Mouse (Mus musculus): ENCODE measurements around the gene Caly. TPM values are rescaled to one million over a fixed set of nuclear protein-coding genes. Genes with fewer than 3 reads are reported as not detected.

The Caly gene
- polyA plus RNA-seq, 1 experiment from 2014 or later = 7.2 TPM

DNA sequence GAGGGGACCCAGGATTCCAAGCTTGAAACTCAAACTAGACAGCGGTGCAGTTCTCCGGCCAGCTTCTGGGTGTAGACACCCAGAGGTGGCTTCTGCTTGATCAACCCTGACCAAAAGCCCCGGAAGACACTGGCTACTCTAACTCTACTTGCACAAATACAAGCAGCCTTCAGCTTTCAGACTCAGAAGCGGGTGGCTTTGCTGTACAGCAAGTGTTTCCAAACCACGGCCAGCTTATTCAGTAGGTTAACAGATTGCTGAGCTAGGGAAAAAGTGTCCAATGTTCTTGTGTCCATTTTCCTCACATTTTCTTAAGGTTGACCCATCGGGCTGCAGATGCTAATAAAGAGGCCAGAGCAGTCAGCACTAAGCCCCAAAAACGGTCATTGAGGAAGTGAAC, 23.8 kb downstream of the Caly start:
- H3K36me3 ChIP-seq (ENCODE audit: control insufficient read depth, insufficient read depth, low read length) = no peaks in the 10 kb centered on the region
- H3K4me1 ChIP-seq (replicated peaks; ENCODE audit: control insufficient read depth, insufficient read depth, low read length) = peaks cover 23% of the 10 kb centered on the region
- H3K9ac ChIP-seq (ENCODE audit: low read length) = peak overlapping the region; percentile 54
- 8% methylated on average over 7 of the region's 7 CpGs for WGBS
- no peaks in the 10 kb centered on the region for H3K9me3 ChIP-seq (ENCODE audit: control insufficient read depth, low read length)
- H3K4me2 ChIP-seq (ENCODE audit: low read depth, low read length, severe bottlenecking) = peak overlapping the region; percentile 64
- ATAC-seq (replicated peaks; ENCODE audit: low FRiP score) = no peak
- peak overlapping the region; percentile 52 for H3K27ac ChIP-seq (ENCODE audit: low read depth, low read length)
- peak overlapping the region; percentile 31 for H3K4me3 ChIP-seq (ENCODE audit: low read depth, low read length)
- DNase-seq (ENCODE audit: low spot score) = no peak
- H3K27me3 ChIP-seq (ENCODE audit: control insufficient read depth, insufficient read depth, low read length) = peaks cover 54% of the 10 kb centered on the region

DNA sequence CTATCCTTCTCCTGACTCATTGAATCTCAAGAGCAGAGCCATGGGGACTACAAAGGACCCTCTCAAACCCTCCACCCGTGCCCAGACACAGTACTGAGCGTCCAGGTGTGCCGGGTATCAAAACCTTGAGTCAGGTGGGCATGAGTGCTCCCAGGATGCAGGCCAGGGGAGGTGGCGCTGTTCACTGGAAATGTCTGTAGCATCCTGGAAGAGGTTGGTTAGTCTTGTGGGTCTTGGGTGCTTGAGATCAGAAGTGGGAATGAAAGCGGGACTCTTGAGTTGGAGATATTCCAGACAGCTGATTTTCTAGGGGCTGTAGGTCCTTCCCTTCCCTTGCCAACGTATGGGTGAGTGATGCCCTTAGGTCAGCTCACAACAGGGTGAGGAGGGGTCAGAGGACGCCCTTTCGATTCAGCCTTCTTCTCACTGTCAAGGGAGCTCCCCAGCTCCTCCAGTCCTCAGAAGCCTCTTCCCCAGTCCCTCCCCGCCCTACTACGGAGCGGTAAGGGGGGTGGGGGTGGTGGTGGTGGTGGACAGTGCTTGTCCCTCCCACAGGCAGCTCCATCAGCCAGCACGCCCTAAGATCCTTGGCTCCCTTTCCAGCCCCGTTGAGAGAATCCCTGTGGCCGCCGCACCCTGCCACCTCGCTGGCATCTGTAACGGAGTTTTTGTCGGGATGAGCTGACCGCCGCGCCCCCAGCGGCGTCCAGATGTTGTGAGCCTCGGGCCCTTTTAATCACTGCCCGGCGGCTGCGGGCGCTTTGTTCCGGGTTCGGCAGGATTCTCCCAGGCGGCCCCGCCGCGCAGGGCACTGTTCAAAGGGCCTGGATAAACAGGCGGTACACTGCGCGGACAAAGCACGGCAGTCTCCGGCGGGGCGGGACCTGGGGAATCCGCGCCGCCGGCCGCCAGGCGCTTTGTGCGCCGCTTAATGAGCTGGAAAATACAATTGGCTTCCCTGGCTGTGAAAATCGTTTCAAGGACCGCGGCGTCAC, 24.6 kb downstream of the Caly start:
- no peaks in the 10 kb centered on the region for H3K9me3 ChIP-seq (ENCODE audit: control insufficient read depth, low read length)
- H3K4me1 ChIP-seq (replicated peaks; ENCODE audit: control insufficient read depth, insufficient read depth, low read length) = peaks cover 23% of the 10 kb centered on the region
- H3K9ac ChIP-seq (ENCODE audit: low read length) = peak overlapping the region; percentile 54
- ATAC-seq (replicated peaks; ENCODE audit: low FRiP score) (peak; percentile 80), DNase-seq (ENCODE audit: low spot score) (peak; percentile 94)
- 2% methylated on average over 53 of the region's 53 CpGs for WGBS
- H3K4me2 ChIP-seq (ENCODE audit: low read depth, low read length, severe bottlenecking) = peak overlapping the region; percentile 64
- peak overlapping the region; percentile 31 for H3K4me3 ChIP-seq (ENCODE audit: low read depth, low read length)
- no peaks in the 10 kb centered on the region for H3K36me3 ChIP-seq (ENCODE audit: control insufficient read depth, insufficient read depth, low read length)
- peaks cover 57% of the 10 kb centered on the region for H3K27me3 ChIP-seq (ENCODE audit: control insufficient read depth, insufficient read depth, low read length)
- H3K27ac ChIP-seq (ENCODE audit: low read depth, low read length) = peak overlapping the region; percentile 52

DNA sequence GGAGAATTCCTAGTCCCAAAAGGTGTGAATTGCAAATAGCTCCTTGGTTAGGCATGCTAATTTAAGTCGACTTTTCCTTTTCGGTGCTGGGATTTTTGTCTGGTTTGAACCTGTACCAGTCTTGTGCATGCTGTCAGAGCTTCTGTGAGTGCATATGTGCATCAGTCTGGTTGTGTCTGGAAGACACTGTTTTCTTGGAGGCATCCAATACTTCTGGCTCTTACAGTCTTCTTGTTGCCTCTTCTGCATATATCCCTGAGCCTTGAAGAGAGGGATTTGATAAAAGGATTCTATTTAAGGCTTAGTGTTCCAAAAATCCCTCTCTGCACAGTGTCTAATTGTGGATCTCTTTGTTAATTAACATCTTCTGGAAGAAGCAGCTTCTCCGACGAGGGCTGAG, 28.2 kb downstream of the Caly start:
- DNase-seq (ENCODE audit: low spot score) (no peak), ATAC-seq (replicated peaks; ENCODE audit: low FRiP score) (no peak)
- no peak overlapping the region for H3K9ac ChIP-seq (ENCODE audit: low read length)
- peaks cover 75% of the 10 kb centered on the region for H3K27me3 ChIP-seq (ENCODE audit: control insufficient read depth, insufficient read depth, low read length)
- no peak overlapping the region for H3K27ac ChIP-seq (ENCODE audit: low read depth, low read length)
- 75% methylated on average over 4 of the region's 4 CpGs for WGBS
- H3K36me3 ChIP-seq (ENCODE audit: control insufficient read depth, insufficient read depth, low read length) = no peaks in the 10 kb centered on the region
- H3K4me1 ChIP-seq (replicated peaks; ENCODE audit: control insufficient read depth, insufficient read depth, low read length) = peaks cover 14% of the 10 kb centered on the region
- H3K9me3 ChIP-seq (ENCODE audit: control insufficient read depth, low read length) = no peaks in the 10 kb centered on the region
- H3K4me3 ChIP-seq (ENCODE audit: low read depth, low read length) = no peak overlapping the region
- H3K4me2 ChIP-seq (ENCODE audit: low read depth, low read length, severe bottlenecking) = no peak overlapping the region

DNA sequence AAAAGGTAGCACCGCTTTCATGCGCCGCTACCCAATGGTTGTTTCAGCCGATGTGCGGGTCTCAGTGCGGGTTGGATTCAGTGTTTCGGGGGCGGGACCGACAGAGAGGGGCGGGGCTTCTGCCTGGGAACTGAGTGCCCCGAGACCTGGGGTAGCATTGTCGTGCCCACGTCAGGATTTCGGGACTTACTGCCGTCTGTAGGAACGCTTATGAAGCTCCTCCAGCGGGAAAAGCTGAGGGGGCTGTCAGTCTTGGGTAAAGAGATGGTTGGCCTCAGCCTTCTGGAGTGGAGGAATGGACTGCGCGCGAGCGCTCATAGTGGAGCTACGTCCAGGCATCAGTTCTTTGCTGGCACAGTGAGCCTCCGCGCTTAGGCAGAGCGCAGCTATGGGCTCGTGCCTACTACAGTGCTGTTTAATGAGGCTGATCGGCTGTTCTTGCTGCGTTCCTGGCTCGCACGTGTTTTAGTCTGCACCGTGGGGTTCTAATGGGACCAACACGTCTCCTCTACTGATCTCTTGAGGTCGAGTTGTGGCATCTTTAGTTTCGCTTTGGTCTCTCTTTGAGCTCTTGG, 33.1 kb downstream of the Caly start:
- Histone ChIP-seq H3K9ac (ENCODE audit: low read length) (no peak overlapping the region), H3K27ac (ENCODE audit: low read depth, low read length) (no peak overlapping the region), H3K4me2 (ENCODE audit: low read depth, low read length, severe bottlenecking) (peak overlapping the region; percentile 44), H3K36me3 (ENCODE audit: control insufficient read depth, insufficient read depth, low read length) (no peaks in the 10 kb centered on the region), H3K9me3 (ENCODE audit: control insufficient read depth, low read length) (no peaks in the 10 kb centered on the region), H3K4me1 (replicated peaks; ENCODE audit: control insufficient read depth, insufficient read depth, low read length) (peaks cover 17% of the 10 kb centered on the region; the same call in 1 of the 2 replicates), H3K27me3 (ENCODE audit: control insufficient read depth, insufficient read depth, low read length) (peaks cover 88% of the 10 kb centered on the region), H3K4me3 (ENCODE audit: low read depth, low read length) (peak overlapping the region; percentile 31)
- ATAC-seq (replicated peaks; ENCODE audit: low FRiP score) (peak; percentile 71), DNase-seq (ENCODE audit: low spot score) (peak; percentile 71)
- whole genome bisulfite sequencing = under 1% methylated on average over 34 of the region's 34 CpGs

DNA sequence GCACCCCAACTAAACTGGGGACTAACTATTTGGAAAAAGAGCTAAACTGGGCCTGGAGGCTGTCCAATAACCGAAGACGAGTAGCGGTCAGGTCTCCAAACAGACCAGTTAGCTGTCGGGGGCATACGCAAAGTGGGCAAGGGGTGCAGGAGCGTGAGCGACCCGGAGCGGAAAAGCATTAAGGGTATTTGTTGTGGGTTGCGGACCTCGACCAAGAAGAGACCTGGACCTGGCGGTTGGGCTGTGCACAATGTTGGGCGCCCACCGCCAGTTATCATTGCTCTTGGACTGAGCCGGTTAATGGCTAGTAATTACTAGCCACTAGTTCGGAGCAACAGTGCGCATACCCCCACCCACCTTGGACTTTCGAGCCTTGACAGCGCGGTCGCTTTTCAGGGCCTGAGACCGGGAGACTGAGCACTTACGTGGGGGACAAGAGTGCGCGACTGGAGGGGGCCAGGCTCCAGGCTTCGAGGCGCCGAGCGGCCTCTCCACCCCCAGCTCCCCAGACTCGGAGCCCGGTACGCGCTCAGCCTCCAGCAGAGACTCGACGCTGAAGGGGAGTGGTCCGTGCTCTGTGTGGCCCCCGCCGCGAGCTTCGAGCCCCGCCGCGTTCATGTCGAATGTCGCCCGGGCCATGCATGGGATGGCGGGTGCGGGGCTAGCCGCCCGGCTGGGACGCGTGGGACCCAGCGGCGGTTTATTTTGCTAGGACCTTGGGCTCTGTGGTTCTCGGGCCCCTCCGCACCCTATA, 33.8 kb downstream of the Caly start, which contains the start of gene Msx3:
Msx3 (minus strand) TSS at position 729 of the 754 bp plus-strand sequence.
- peak within 1 kb of the TSS; percentile 44 for H3K4me2 ChIP-seq (ENCODE audit: low read depth, low read length, severe bottlenecking)
- DNase-seq (ENCODE audit: low spot score) = peak; percentile 60
- H3K4me3 ChIP-seq (ENCODE audit: low read depth, low read length) = peak within 1 kb of the TSS; percentile 31
- peaks cover 17% of the 10 kb centered on the region; the same call in 1 of the 2 replicates for H3K4me1 ChIP-seq (replicated peaks; ENCODE audit: control insufficient read depth, insufficient read depth, low read length)
- H3K36me3 ChIP-seq (ENCODE audit: control insufficient read depth, insufficient read depth, low read length) = no peaks in the 10 kb centered on the region
- under 1% methylated on average over 56 of the region's 56 CpGs for WGBS
- no peaks in the 10 kb centered on the region for H3K9me3 ChIP-seq (ENCODE audit: control insufficient read depth, low read length)
- no peak within 1 kb of the TSS for H3K27ac ChIP-seq (ENCODE audit: low read depth, low read length)
- peak; percentile 53 for ATAC-seq (replicated peaks; ENCODE audit: low FRiP score)
- H3K9ac ChIP-seq (ENCODE audit: low read length) = peak within 1 kb of the TSS; percentile 17; the same call in 1 of the 2 replicates
- peaks cover 85% of the 10 kb centered on the region for H3K27me3 ChIP-seq (ENCODE audit: control insufficient read depth, insufficient read depth, low read length)

DNA sequence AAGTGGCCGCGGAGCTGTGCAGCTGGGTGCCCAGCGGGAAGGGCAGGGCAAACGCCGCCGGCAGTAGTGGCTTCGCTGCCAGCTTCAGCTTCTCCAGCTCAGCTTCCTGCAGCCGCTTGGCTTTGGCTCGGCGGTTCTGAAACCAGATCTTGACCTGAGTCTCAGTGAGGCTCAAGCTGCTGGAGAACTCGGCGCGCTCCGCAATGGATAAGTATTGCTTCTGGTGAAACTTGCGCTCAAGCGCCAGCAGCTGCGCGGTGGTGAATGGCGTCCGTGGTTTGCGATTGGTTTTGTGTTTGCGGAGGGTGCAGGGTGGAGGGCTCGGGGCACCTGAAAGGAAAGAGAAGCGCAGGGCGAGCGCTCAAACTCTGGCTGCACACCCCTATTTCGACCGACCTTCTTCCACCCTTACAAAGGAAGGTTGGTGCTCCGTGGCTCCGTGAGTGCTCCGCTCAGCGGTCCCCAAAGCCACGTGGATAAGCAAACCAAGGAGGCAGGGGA, 34.5 kb downstream of the Caly start:
- peak overlapping the region; percentile 44 for H3K4me2 ChIP-seq (ENCODE audit: low read depth, low read length, severe bottlenecking)
- DNase-seq (ENCODE audit: low spot score) = peak; percentile 70
- H3K4me3 ChIP-seq (ENCODE audit: low read depth, low read length) = peak overlapping the region; percentile 31
- no peaks in the 10 kb centered on the region for H3K9me3 ChIP-seq (ENCODE audit: control insufficient read depth, low read length)
- H3K36me3 ChIP-seq (ENCODE audit: control insufficient read depth, insufficient read depth, low read length) = no peaks in the 10 kb centered on the region
- peak overlapping the region; percentile 17; the same call in 1 of the 2 replicates for H3K9ac ChIP-seq (ENCODE audit: low read length)
- peaks cover 81% of the 10 kb centered on the region for H3K27me3 ChIP-seq (ENCODE audit: control insufficient read depth, insufficient read depth, low read length)
- ATAC-seq (replicated peaks; ENCODE audit: low FRiP score) = no peak; the same call in 1 of the 2 replicates
- H3K27ac ChIP-seq (ENCODE audit: low read depth, low read length) = no peak overlapping the region
- H3K4me1 ChIP-seq (replicated peaks; ENCODE audit: control insufficient read depth, insufficient read depth, low read length) = peaks cover 17% of the 10 kb centered on the region; the same call in 1 of the 2 replicates
- WGBS = under 1% methylated on average over 33 of the region's 33 CpGs

DNA sequence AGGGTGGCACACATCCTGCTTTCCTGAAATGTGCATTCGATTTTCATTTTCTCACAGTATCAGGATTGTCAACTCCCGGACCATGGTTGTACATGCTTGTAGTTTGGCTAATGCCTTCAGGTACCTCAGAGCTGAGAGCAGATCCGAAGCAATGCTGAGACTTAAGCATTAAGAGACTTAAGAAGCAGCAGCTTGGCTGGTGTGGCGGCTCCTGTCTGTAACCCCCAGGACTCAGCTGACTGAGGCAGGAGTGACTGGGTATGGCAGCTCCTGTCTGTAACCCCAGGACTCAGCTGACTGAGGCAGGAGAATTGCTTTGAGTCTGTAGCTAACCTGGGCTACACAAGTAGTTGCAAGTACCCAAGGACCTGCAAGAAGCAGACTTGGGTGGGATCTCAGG, 36.8 kb downstream of the Caly start:
- 74% methylated on average over 4 of the region's 4 CpGs for WGBS
- no peaks in the 10 kb centered on the region for H3K36me3 ChIP-seq (ENCODE audit: control insufficient read depth, insufficient read depth, low read length)
- H3K4me3 ChIP-seq (ENCODE audit: low read depth, low read length) = no peak overlapping the region
- no peak overlapping the region for H3K4me2 ChIP-seq (ENCODE audit: low read depth, low read length, severe bottlenecking)
- H3K9ac ChIP-seq (ENCODE audit: low read length) = no peak overlapping the region
- no peak for ATAC-seq (replicated peaks; ENCODE audit: low FRiP score)
- H3K27me3 ChIP-seq (ENCODE audit: control insufficient read depth, insufficient read depth, low read length) = peaks cover 60% of the 10 kb centered on the region
- H3K4me1 ChIP-seq (replicated peaks; ENCODE audit: control insufficient read depth, insufficient read depth, low read length) = peaks cover 17% of the 10 kb centered on the region; the same call in 1 of the 2 replicates
- H3K9me3 ChIP-seq (ENCODE audit: control insufficient read depth, low read length) = no peaks in the 10 kb centered on the region
- DNase-seq (ENCODE audit: low spot score) = no peak
- no peak overlapping the region for H3K27ac ChIP-seq (ENCODE audit: low read depth, low read length)

DNA sequence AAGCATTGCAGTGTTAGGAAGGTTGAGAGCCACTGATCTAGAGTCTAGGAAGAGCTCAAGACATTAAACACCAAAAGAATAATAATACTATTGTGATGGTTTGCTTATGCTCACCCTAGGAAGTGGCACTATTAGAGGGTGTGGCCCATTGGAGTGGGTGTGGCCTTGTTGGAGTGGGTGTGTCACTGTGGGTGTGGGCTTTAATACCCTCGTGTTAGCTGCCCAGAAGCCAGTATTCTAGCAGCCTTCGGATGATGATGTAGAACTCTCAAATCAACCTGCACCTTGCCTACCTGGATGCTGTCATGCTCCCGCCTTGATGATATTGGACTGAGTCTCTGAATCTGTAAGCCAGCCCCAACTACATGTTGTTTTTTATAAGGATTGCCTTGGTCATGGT, 39.6 kb downstream of the Caly start:
- no peaks in the 10 kb centered on the region for H3K9me3 ChIP-seq (ENCODE audit: control insufficient read depth, low read length)
- peaks cover 32% of the 10 kb centered on the region for H3K27me3 ChIP-seq (ENCODE audit: control insufficient read depth, insufficient read depth, low read length)
- no peak overlapping the region for H3K4me3 ChIP-seq (ENCODE audit: low read depth, low read length)
- H3K36me3 ChIP-seq (ENCODE audit: control insufficient read depth, insufficient read depth, low read length) = no peaks in the 10 kb centered on the region
- ATAC-seq (replicated peaks; ENCODE audit: low FRiP score) (no peak), DNase-seq (ENCODE audit: low spot score) (no peak)
- WGBS = 64% methylated on average over 3 of the region's 3 CpGs
- no peak overlapping the region for H3K9ac ChIP-seq (ENCODE audit: low read length)
- no peak overlapping the region for H3K27ac ChIP-seq (ENCODE audit: low read depth, low read length)
- H3K4me1 ChIP-seq (replicated peaks; ENCODE audit: control insufficient read depth, insufficient read depth, low read length) = no peaks in the 10 kb centered on the region
- H3K4me2 ChIP-seq (ENCODE audit: low read depth, low read length, severe bottlenecking) = no peak overlapping the region
